Mouse (Mus musculus): ENCODE results near the gene Ctss. TPM values are rescaled to one million over a fixed set of nuclear protein-coding genes. Genes with fewer than 3 reads are reported as not detected.
"Not testable (repeated sequence)": the region's sequence is repeated elsewhere in the genome, so short reads cannot be mapped to it uniquely, and the experiment has no call there.

Ctss gene
- polyA plus RNA-seq, 1 experiment from 2014 or later, result not detected

GRCm38 (mm10) chr3:95529814-95530213 is 3.2 kb downstream of the Ctss start:
- no peaks in the 10 kb centered on the region for H3K27me3 ChIP-seq
- ATAC-seq (no peak), DNase-seq (ENCODE audit: low read depth, low spot score) (no peak)
- TF ChIP-seq CTCF (IDR thresholded peaks at IDR 0.05), result no peak
- in situ Hi-C loops (cut with MboI; ENCODE audit: low pct_unique_long_range_greater_than_20kb), result no loop called here
- ChIA-PET POLR2A (no interaction called here), CTCF (no interaction called here)

- CTCF ChIA-PET, result interaction anchor here (0.9 to 1.3 kb wide), 2 partner anchors 8 to 15 kb away, joined by 3 read pairs; no protein-coding TSS in a partner anchor
- no peak for TF ChIP-seq CTCF (IDR thresholded peaks at IDR 0.05)
- ATAC-seq, result no peak
- H3K27me3 ChIP-seq, result no peaks in the 10 kb centered on the region
- in situ Hi-C loops (cut with MboI; ENCODE audit: low pct_unique_long_range_greater_than_20kb), result no loop called here
- no peak for DNase-seq (ENCODE audit: low read depth, low spot score)
- POLR2A ChIA-PET, result no interaction called here
Measured at GRCm38 (mm10) chr3:95531025-95531424, 4.4 kb downstream of the Ctss start.

GRCm38 (mm10) chr3:95533364-95533763 is 6.8 kb downstream of the Ctss start:
- CTCF ChIA-PET, result interaction anchor here (1.0 to 1.6 kb wide), 2 partner anchors 14 to 36 kb away, joined by 3 read pairs; no protein-coding TSS in a partner anchor
- no peak for TF ChIP-seq CTCF (IDR thresholded peaks at IDR 0.05)
- POLR2A ChIA-PET, result no interaction called here
- DNase-seq (ENCODE audit: low read depth, low spot score), result no peak
- H3K27me3 ChIP-seq, result no peaks in the 10 kb centered on the region
- in situ Hi-C loops (cut with MboI; ENCODE audit: low pct_unique_long_range_greater_than_20kb), result no loop called here
- ATAC-seq, result no peak

GRCm38 (mm10) chr3:95534927-95535326 is 8.3 kb downstream of the Ctss start:
- POLR2A ChIA-PET, result no interaction called here
- CTCF ChIA-PET, result interaction anchor here (1.0 to 2.0 kb wide), 4 partner anchors 9 to 17 kb away, joined by 3 to 8 read pairs (median 4); no protein-coding TSS in a partner anchor
- in situ Hi-C loops (cut with MboI; ENCODE audit: low pct_unique_long_range_greater_than_20kb), result no loop called here
- DNase-seq (ENCODE audit: low read depth, low spot score) (no peak), ATAC-seq (no peak)
- TF ChIP-seq CTCF (IDR thresholded peaks at IDR 0.05), result peak; percentile 29
- H3K27me3 ChIP-seq, result no peaks in the 10 kb centered on the region

GRCm38 (mm10) chr3:95538936-95539335 is 12.3 kb downstream of the Ctss start:
- ATAC-seq (no peak), DNase-seq (ENCODE audit: low read depth, low spot score) (no peak)
- no peaks in the 10 kb centered on the region for H3K27me3 ChIP-seq
- ChIA-PET CTCF (interaction anchor here (1.3 kb wide), 1 partner anchor 22 kb away, joined by 3 read pairs; no protein-coding TSS in a partner anchor), POLR2A (no interaction called here)
- no peak for TF ChIP-seq CTCF (IDR thresholded peaks at IDR 0.05)
- in situ Hi-C loops (cut with MboI; ENCODE audit: low pct_unique_long_range_greater_than_20kb), result no loop called here

GRCm38 (mm10) chr3:95539837-95540236 is 13.3 kb downstream of the Ctss start:
- DNase-seq (ENCODE audit: low read depth, low spot score), result no peak
- CTCF ChIA-PET, result interaction anchor here (1.3 kb wide), 1 partner anchor 22 kb away, joined by 3 read pairs; no protein-coding TSS in a partner anchor
- POLR2A ChIA-PET, result no interaction called here
- ATAC-seq, result no peak
- in situ Hi-C loops (cut with MboI; ENCODE audit: low pct_unique_long_range_greater_than_20kb), result no loop called here
- TF ChIP-seq CTCF (IDR thresholded peaks at IDR 0.05), result no peak
- H3K27me3 ChIP-seq, result no peaks in the 10 kb centered on the region

- DNase-seq (ENCODE audit: low read depth, low spot score); CTCF ChIA-PET; H3K27me3 ChIP-seq; ATAC-seq; in situ Hi-C loops (cut with MboI; ENCODE audit: low pct_unique_long_range_greater_than_20kb); POLR2A ChIA-PET: not testable (repeated sequence)
Measured at GRCm38 (mm10) chr3:95541186-95541585, 14.6 kb downstream of the Ctss start.

GRCm38 (mm10) chr3:95542171-95542570 is 15.6 kb downstream of the Ctss start:
- in situ Hi-C loops (cut with MboI; ENCODE audit: low pct_unique_long_range_greater_than_20kb), result no loop called here
- DNase-seq (ENCODE audit: low read depth, low spot score) (no peak), ATAC-seq (no peak)
- no peak for TF ChIP-seq CTCF (IDR thresholded peaks at IDR 0.05)
- POLR2A ChIA-PET, result no interaction called here
- CTCF ChIA-PET, result no interaction called here
- H3K27me3 ChIP-seq, result no peaks in the 10 kb centered on the region

GRCm38 (mm10) chr3:95542981-95543380 is 16.4 kb downstream of the Ctss start:
- in situ Hi-C loops (cut with MboI; ENCODE audit: low pct_unique_long_range_greater_than_20kb), result no loop called here

GRCm38 (mm10) chr3:95550176-95550575 is 23.6 kb downstream of the Ctss start:
- CTCF ChIA-PET, result interaction anchor here (1.0 to 1.4 kb wide), 3 partner anchors 12 to 20 kb away, joined by 3 to 5 read pairs (median 3); no protein-coding TSS in a partner anchor
- H3K27me3 ChIP-seq, result no peaks in the 10 kb centered on the region
- no peak for TF ChIP-seq CTCF (IDR thresholded peaks at IDR 0.05)
- ATAC-seq (no peak), DNase-seq (ENCODE audit: low read depth, low spot score) (no peak)
- POLR2A ChIA-PET, result no interaction called here
- in situ Hi-C loops (cut with MboI; ENCODE audit: low pct_unique_long_range_greater_than_20kb), result no loop called here

More at GRCm38 (mm10) chr3:95542981-95543380, 16.4 kb downstream of the Ctss start:
- no peak for ATAC-seq
- no peaks in the 10 kb centered on the region for H3K27me3 ChIP-seq
- ChIA-PET CTCF (interaction anchor here (0.7 to 1.4 kb wide), 6 partner anchors 8 to 34 kb away, joined by 3 to 6 read pairs (median 3); no protein-coding TSS in a partner anchor), POLR2A (interaction anchor here (0.8 kb wide), 1 partner anchor 62 kb away, joined by 3 read pairs; no protein-coding TSS in a partner anchor)
- DNase-seq (ENCODE audit: low read depth, low spot score), result no peak
- TF ChIP-seq CTCF (IDR thresholded peaks at IDR 0.05), result no peak

GRCm38 (mm10) chr3:95553986-95554385 is 27.4 kb downstream of the Ctss start:
- POLR2A ChIA-PET, result no interaction called here
- in situ Hi-C loops (cut with MboI; ENCODE audit: low pct_unique_long_range_greater_than_20kb), result no loop called here
- DNase-seq (ENCODE audit: low read depth, low spot score), result no peak

More at GRCm38 (mm10) chr3:95553986-95554385, 27.4 kb downstream of the Ctss start:
- CTCF ChIA-PET, result interaction anchor here (0.8 to 1.3 kb wide), 3 partner anchors 9 to 36 kb away, joined by 3 to 6 read pairs (median 4); no protein-coding TSS in a partner anchor
- no peak for TF ChIP-seq CTCF (IDR thresholded peaks at IDR 0.05)
- no peak for ATAC-seq
- H3K27me3 ChIP-seq, result no peaks in the 10 kb centered on the region

Data from Patski (cell line).